Mouse (Mus musculus): ENCODE data around the gene Mpzl1. TPM values are rescaled to one million over a fixed set of nuclear protein-coding genes. Genes with fewer than 3 reads are reported as not detected.

Gene Mpzl1
- polyA plus RNA-seq, 2 experiments = 19.4 to 24.6 TPM

- DNase-seq (ENCODE audit: low read depth in 3 of 3, low spot score in 3 of 3) (no peak), ATAC-seq (ENCODE audit: insufficient read depth) (no peak)
- 26% methylated on average over 12 of the region's 12 CpGs for WGBS (ENCODE audit: insufficient replicate concordance)
- Histone ChIP-seq H3K9ac (replicated peaks) (peak overlapping the region; percentile 46), H3K27me3 (ENCODE audit: control insufficient read depth, insufficient read depth, low read length) (peaks cover 6% of the 10 kb centered on the region), H3K27ac (no peak overlapping the region), H3K36me3 (replicated peaks; ENCODE audit: control insufficient read depth, insufficient read depth, low read depth) (no peaks in the 10 kb centered on the region), H3K9me3 (ENCODE audit: control insufficient read depth, low read length) (no peaks in the 10 kb centered on the region), H3K4me3 (ENCODE audit: insufficient read depth in 1 of 2, low read depth in 2 of 2, low read length in 2 of 2) (peak overlapping the region in 1 of 2 experiments; percentile 66; a peak in 2 of 4 replicates), H3K4me1 (replicated peaks; ENCODE audit: control insufficient read depth in 2 of 2, insufficient read depth in 2 of 2, low read length in 1 of 2) (peaks cover 12 to 43% of the 10 kb centered on the region in 2 experiments), H3K4me2 (ENCODE audit: low read depth) (peak overlapping the region; percentile 90)
- no peak for TF ChIP-seq CTCF (IDR thresholded peaks at IDR 0.05; ENCODE audit: low read depth)
- TF ChIP-seq EP300 (IDR thresholded peaks at IDR 0.05; ENCODE audit: low read depth) = no peak
These were observed 993 bp downstream of the Mpzl1 start for GRCm38 (mm10) chr1:165633345-165633744.

GRCm38 (mm10) chr1:165631136-165631535, 3.2 kb downstream of the Mpzl1 start:
- no peak overlapping the region for H3K4me2 ChIP-seq (ENCODE audit: low read depth)
- DNase-seq (ENCODE audit: low read depth in 3 of 3, low spot score in 3 of 3) = no peak
- no peak overlapping the region for H3K9ac ChIP-seq (replicated peaks)
- H3K4me3 ChIP-seq (ENCODE audit: insufficient read depth in 1 of 2, low read depth in 2 of 2, low read length in 2 of 2) = no peak overlapping the region
- H3K27ac ChIP-seq = no peak overlapping the region
- no peaks in the 10 kb centered on the region for H3K9me3 ChIP-seq (ENCODE audit: control insufficient read depth, low read length)
- WGBS (ENCODE audit: insufficient replicate concordance) = 62% methylated on average over 8 of the region's 8 CpGs
- H3K36me3 ChIP-seq (replicated peaks; ENCODE audit: control insufficient read depth, insufficient read depth, low read depth) = no peaks in the 10 kb centered on the region
- no peak for ATAC-seq (ENCODE audit: insufficient read depth)
- TF ChIP-seq CTCF (IDR thresholded peaks at IDR 0.05; ENCODE audit: low read depth) (no peak), EP300 (IDR thresholded peaks at IDR 0.05; ENCODE audit: low read depth) (no peak)
- H3K4me1 ChIP-seq (replicated peaks; ENCODE audit: control insufficient read depth in 2 of 2, insufficient read depth in 2 of 2, low read length in 1 of 2) = peaks cover 15 to 47% of the 10 kb centered on the region in 2 experiments
- peaks cover 6% of the 10 kb centered on the region for H3K27me3 ChIP-seq (ENCODE audit: control insufficient read depth, insufficient read depth, low read length)

DNA sequence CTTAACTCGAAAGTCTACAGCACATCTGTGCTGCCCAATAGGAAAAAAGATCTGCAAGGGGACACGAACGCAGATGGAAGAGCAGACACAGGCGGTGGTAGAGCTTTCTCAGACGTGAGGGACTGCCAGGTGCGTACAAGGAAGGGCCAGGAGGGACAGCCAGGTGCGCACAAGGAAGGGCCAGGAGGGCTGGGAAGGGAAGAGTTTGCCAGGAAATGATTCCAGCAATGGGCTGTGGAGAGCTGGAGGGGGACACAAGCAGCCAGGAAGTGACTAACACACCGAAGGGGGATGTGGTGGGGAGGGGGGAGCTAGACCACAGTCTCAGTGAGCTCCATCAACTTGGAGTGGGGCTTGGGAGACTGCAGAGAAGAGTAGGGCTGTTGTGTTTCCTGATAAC, 4.4 kb downstream of the Mpzl1 start:
- Histone ChIP-seq H3K27ac (no peak overlapping the region), H3K36me3 (replicated peaks; ENCODE audit: control insufficient read depth, insufficient read depth, low read depth) (no peaks in the 10 kb centered on the region), H3K4me2 (ENCODE audit: low read depth) (no peak overlapping the region)

GRCm38 (mm10) chr1:165628603-165629002, 5.7 kb downstream of the Mpzl1 start:
- WGBS (ENCODE audit: insufficient replicate concordance) = 10% methylated on average over 1 of the region's 1 CpGs
- ATAC-seq (ENCODE audit: insufficient read depth) = peak; percentile 69

More for the DNA sequence above, 4.4 kb downstream of the Mpzl1 start:
- ATAC-seq (ENCODE audit: insufficient read depth) = no peak
- Histone ChIP-seq H3K9me3 (ENCODE audit: control insufficient read depth, low read length) (no peaks in the 10 kb centered on the region), H3K4me1 (replicated peaks; ENCODE audit: control insufficient read depth in 2 of 2, insufficient read depth in 2 of 2, low read length in 1 of 2) (peaks cover 10 to 38% of the 10 kb centered on the region in 2 experiments), H3K27me3 (ENCODE audit: control insufficient read depth, insufficient read depth, low read length) (peaks cover 6% of the 10 kb centered on the region), H3K4me3 (ENCODE audit: insufficient read depth in 1 of 2, low read depth in 2 of 2, low read length in 2 of 2) (no peak overlapping the region), H3K9ac (replicated peaks) (no peak overlapping the region)
- DNase-seq (ENCODE audit: low read depth in 3 of 3, low spot score in 3 of 3) = no peak
- no peak for TF ChIP-seq EP300 (IDR thresholded peaks at IDR 0.05; ENCODE audit: low read depth)
- no peak for TF ChIP-seq CTCF (IDR thresholded peaks at IDR 0.05; ENCODE audit: low read depth)
- 23% methylated on average over 8 of the region's 8 CpGs for WGBS (ENCODE audit: insufficient replicate concordance)

GRCm38 (mm10) chr1:165625896-165626295, 8.4 kb downstream of the Mpzl1 start:
- TF ChIP-seq EP300 (IDR thresholded peaks at IDR 0.05; ENCODE audit: low read depth) (no peak), CTCF (IDR thresholded peaks at IDR 0.05; ENCODE audit: low read depth) (no peak)
- Histone ChIP-seq H3K4me1 (replicated peaks; ENCODE audit: control insufficient read depth in 2 of 2, insufficient read depth in 2 of 2, low read length in 1 of 2) (peaks cover 8 to 26% of the 10 kb centered on the region in 2 experiments), H3K4me3 (ENCODE audit: insufficient read depth in 1 of 2, low read depth in 2 of 2, low read length in 2 of 2) (no peak overlapping the region), H3K27me3 (ENCODE audit: control insufficient read depth, insufficient read depth, low read length) (no peaks in the 10 kb centered on the region), H3K27ac (no peak overlapping the region), H3K9me3 (ENCODE audit: control insufficient read depth, low read length) (no peaks in the 10 kb centered on the region), H3K4me2 (ENCODE audit: low read depth) (no peak overlapping the region), H3K9ac (replicated peaks) (no peak overlapping the region), H3K36me3 (replicated peaks; ENCODE audit: control insufficient read depth, insufficient read depth, low read depth) (no peaks in the 10 kb centered on the region)
- 77% methylated on average over 5 of the region's 5 CpGs for WGBS (ENCODE audit: insufficient replicate concordance)
- DNase-seq (ENCODE audit: low read depth in 3 of 3, low spot score in 3 of 3) = no peak
- ATAC-seq (ENCODE audit: insufficient read depth) = no peak

More at GRCm38 (mm10) chr1:165628603-165629002, 5.7 kb downstream of the Mpzl1 start:
- Histone ChIP-seq H3K4me2 (ENCODE audit: low read depth) (no peak overlapping the region), H3K36me3 (replicated peaks; ENCODE audit: control insufficient read depth, insufficient read depth, low read depth) (no peaks in the 10 kb centered on the region), H3K27ac (no peak overlapping the region), H3K9me3 (ENCODE audit: control insufficient read depth, low read length) (no peaks in the 10 kb centered on the region), H3K4me3 (ENCODE audit: insufficient read depth in 1 of 2, low read depth in 2 of 2, low read length in 2 of 2) (no peak overlapping the region), H3K27me3 (ENCODE audit: control insufficient read depth, insufficient read depth, low read length) (peaks cover 5% of the 10 kb centered on the region), H3K9ac (replicated peaks) (no peak overlapping the region), H3K4me1 (replicated peaks; ENCODE audit: control insufficient read depth in 2 of 2, insufficient read depth in 2 of 2, low read length in 1 of 2) (peaks cover 8 to 35% of the 10 kb centered on the region in 2 experiments)
- DNase-seq (ENCODE audit: low read depth in 3 of 3, low spot score in 3 of 3) = no peak
- TF ChIP-seq EP300 (IDR thresholded peaks at IDR 0.05; ENCODE audit: low read depth) (peak; percentile 43; the same call in 1 of the 2 replicates), CTCF (IDR thresholded peaks at IDR 0.05; ENCODE audit: low read depth) (no peak)

All from liver, embryonic 14.5 days (tissue).